Mouse (Mus musculus) heart, postnatal 0 days (tissue): ENCODE measurements around the gene Fbrs. TPM values are rescaled to one million over a fixed set of nuclear protein-coding genes. Genes with fewer than 3 reads are reported as not detected.
"Not testable (repeated sequence)": the region's sequence is repeated elsewhere in the genome, so short reads cannot be mapped to it uniquely, and the experiment has no call there.

ENCODE experiments used
- ATAC-seq: fragments of 200-750 bp; cut with Nextera tagmentation; 2 replicates; pipeline ENCODE4 v1.8.0; 2017; ENCODE audit warnings: low read depth, moderate number of reproducible peaks, moderate library complexity; ENCODE audit not compliant: insufficient read depth
- DNase-seq: peaks from one replicate; pipeline ENCODE4 v3.0.0-alpha.2; 2016; ENCODE audit warnings: low spot score
- H3K27ac ChIP-seq: fragments of 300-500 bp; sonication (generic); 2 replicates; pipeline ENCODE4 v1.5.1; 2014; ENCODE audit warnings: low read depth, mild to moderate bottlenecking
- H3K27me3 ChIP-seq: fragments of 300-500 bp; sonication (generic); 2 replicates; pipeline ENCODE4 v1.6.1; 2014; ENCODE audit warnings: low read length, mixed read lengths; ENCODE audit not compliant: control insufficient read depth, insufficient read depth
- H3K36me3 ChIP-seq: fragments of 300-500 bp; sonication (generic); replicated peaks from 2 replicates; pipeline ENCODE4 v1.6.1; 2014; ENCODE audit warnings: low read length, mixed read lengths; ENCODE audit not compliant: control insufficient read depth, insufficient read depth
- H3K4me1 ChIP-seq: fragments of 300-500 bp; sonication (generic); 2 replicates; pipeline ENCODE4 v1.6.1; 2014; ENCODE audit warnings: antibody characterized with exemption; ENCODE audit not compliant: control insufficient read depth, insufficient read depth
- H3K4me2 ChIP-seq: fragments of 300-500 bp; sonication (generic); 2 replicates; pipeline ENCODE4 v1.6.1; 2014; ENCODE audit warnings: low read depth, mild to moderate bottlenecking, low read length, moderate library complexity
- H3K4me3 ChIP-seq: fragments of 300-500 bp; sonication (generic); 2 replicates; pipeline ENCODE4 v1.5.1; 2014; ENCODE audit warnings: low read depth, low read length
- H3K9ac ChIP-seq: fragments of 300-500 bp; sonication (generic); replicated peaks from 2 replicates; pipeline ENCODE4 v1.6.1; 2014; ENCODE audit warnings: low read depth, low read length, mixed read lengths
- H3K9me3 ChIP-seq: fragments of 300-500 bp; sonication (generic); replicated peaks from 2 replicates; pipeline ENCODE4 v1.6.1; 2016; ENCODE audit warnings: low read length; ENCODE audit not compliant: control insufficient read depth
- CTCF ChIP-seq: IDR thresholded peaks from 2 replicates; pipeline ENCODE4 v1.5.1; 2016; ENCODE audit warnings: antibody characterized with exemption, control low read depth, low read depth
- EP300 ChIP-seq: IDR thresholded peaks from 2 replicates; pipeline ENCODE4 v1.6.1; 2016; ENCODE audit warnings: antibody characterized with exemption, low read depth
- WGBS: fragments of 180-500 bp; shearing (Covaris S2); extraction: QIAGEN DNeasy Blood & Tissue Kit; methylation state at CpG from one replicate; pipeline ENCODE4 v1.1.7; 2014; 5-methylcytosine and 5-hydroxymethylcytosine counted together
- polyA plus RNA-seq: library from polyadenylated mRNA; unstranded; fragments of >200 nt; fragmentation: Nextera tagmentation; extraction: Ambion mirVana; gene quantifications from 2 replicates; pipeline ENCODE4 v1.2.1, GENCODE M21; 2015
- total RNA-seq: library from RNA; depleted of rRNA; stranded (reverse); fragments of >200 nt; gene quantifications from 2 replicates; pipeline ENCODE4 v1.2.3, GENCODE M21; 2014; ENCODE audit warnings: low replicate concordance

Fbrs gene
- total and polyA plus RNA-seq, 2 experiments from 2014 or later: 5.9 to 19.1 TPM

DNA sequence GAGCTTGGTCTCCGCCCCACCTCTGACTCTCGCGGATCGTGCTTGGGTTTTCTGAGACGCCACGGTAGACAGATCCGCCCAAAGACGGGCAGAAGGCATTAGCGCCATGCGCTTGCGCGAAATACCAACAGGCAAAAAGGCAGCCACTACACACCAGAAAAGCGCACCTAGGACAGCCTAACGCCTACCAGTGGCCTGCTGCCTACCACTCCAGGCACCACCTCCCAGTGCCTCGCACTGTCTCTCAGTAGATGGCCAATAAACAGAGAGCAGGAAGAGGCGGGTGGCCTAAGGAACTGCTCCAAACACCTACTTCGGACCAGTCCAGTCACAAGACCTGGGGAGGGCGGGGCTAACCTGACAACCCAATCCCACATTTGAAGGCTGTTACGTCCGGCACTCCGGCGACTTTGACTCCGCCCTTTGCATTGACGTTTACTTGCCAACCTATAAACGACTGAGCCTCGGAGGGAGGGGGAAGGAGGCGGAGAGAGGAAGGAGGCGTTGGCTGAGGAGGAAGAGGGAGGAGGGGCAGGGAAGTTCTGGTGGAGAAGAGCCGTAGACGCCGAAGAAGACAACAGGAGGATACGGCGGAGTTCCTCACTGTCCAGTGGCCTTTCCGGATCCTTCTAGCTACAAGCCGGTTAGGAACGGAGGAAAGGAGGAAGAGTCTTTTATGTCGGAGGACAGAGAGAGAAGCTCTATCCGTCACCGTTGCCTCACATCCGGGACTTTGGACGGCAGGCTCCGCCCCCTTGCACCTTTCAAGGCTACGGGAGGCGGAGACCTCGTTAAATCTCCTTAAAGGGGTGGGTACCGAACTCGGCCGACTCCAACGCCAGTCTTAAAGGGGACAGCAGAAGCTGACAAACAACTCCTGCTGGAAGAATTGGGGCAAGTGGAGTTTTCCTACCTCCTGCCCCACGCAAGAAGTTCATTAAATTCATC lies 1.0 kb upstream of the Fbrs start:
- H3K27me3 ChIP-seq: no peaks in the 10 kb centered on the region
- peaks cover 47% of the 10 kb centered on the region for H3K36me3 ChIP-seq
- under 1% methylated on average over 50 of the region's 50 CpGs for WGBS
- H3K27ac ChIP-seq: peak overlapping the region; percentile 97
- H3K4me2 ChIP-seq: peak overlapping the region; percentile 94
- H3K4me3 ChIP-seq: peak overlapping the region; percentile 85
- H3K4me1 ChIP-seq: peaks cover 19% of the 10 kb centered on the region
- peak overlapping the region; percentile 94 for H3K9ac ChIP-seq
- DNase-seq (peak; percentile 100), ATAC-seq (peak; percentile 89)
- no peaks in the 10 kb centered on the region for H3K9me3 ChIP-seq
- TF ChIP-seq EP300 (peak; percentile 6; the same call in 1 of the 2 replicates), CTCF (peak; percentile 24; the same call in 1 of the 2 replicates)

DNA sequence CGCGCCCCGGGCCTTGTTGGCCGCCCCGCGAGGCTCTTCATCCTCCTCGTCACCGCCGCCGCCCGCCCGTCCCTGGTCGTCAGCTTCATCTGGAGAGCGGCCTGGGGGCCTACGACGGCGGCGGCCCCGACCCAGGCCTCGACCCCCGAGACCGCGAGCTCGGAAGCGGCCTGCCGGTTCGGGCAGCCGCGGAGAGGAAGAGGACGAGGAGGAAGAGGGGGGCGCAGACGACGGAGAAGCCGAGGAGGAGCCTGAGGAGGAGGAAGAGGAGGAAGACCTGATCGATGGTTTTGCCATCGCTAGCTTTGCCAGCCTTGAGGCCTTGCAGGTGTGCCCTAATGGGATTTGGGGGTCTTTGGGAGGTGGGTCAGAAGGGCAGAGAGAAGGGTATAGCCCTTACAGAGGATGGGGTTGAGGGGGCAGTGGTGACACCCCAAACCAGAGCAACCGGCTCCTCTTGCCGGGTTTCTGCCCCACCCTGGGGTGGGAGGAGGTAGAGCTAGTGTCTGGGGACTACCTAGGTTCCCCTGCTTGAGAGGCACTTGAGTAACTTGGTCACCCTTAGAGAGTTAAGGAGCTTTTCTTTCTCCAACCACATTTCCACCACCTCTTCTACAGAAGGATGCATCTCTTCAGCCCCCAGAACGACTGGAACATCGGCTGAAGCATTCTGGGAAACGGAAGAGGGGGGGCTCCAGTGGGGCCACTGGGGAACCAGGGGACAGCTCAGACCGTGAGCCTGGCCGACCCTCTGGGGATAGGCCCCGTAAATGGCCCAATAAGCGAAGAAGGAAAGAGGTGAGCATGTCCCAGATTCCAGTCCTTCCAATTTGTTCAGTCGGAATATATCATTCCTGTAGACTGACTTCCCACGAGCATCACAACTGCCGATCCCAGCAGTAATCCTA lies 573 bp downstream of the Fbrs start:
- H3K9ac ChIP-seq: peak overlapping the region; percentile 94
- peak overlapping the region; percentile 94 for H3K4me2 ChIP-seq
- peaks cover 51% of the 10 kb centered on the region for H3K36me3 ChIP-seq
- peak overlapping the region; percentile 97 for H3K27ac ChIP-seq
- no peak for ATAC-seq
- peaks cover 19% of the 10 kb centered on the region for H3K4me1 ChIP-seq
- DNase-seq: peak; percentile 11
- H3K4me3 ChIP-seq: peak overlapping the region; percentile 85
- TF ChIP-seq EP300 (no peak), CTCF (no peak)
- H3K27me3 ChIP-seq: no peaks in the 10 kb centered on the region
- H3K9me3 ChIP-seq: no peaks in the 10 kb centered on the region
- 2% methylated on average over 45 of the region's 48 CpGs for WGBS

DNA sequence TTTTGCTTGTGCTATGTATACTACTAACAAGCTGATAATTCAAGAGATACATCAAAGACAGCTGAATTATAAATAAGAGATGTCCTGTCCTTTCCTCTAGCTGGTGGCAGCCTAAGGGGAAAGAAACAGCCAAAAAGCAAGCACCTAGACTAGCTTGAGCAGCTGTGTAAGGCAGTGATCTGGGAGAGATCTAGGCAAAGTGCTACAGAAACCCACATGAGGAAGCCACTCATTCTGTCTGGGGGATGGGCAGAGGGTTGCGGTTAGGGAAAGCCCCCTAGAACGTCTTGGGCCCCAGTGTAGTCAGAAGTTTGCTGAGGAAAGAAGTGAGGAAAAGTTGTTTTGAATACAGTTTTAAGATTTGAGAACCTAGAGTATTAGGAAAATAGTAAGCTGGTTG lies 1.3 kb downstream of the Fbrs start:
- TF ChIP-seq EP300: no peak
- TF ChIP-seq CTCF: no peak
- DNase-seq (no peak), ATAC-seq (no peak)
- Histone ChIP-seq H3K4me2 (peak overlapping the region; percentile 94), H3K27ac (peak overlapping the region; percentile 97; the same call in 1 of the 2 replicates), H3K36me3 (peaks cover 51% of the 10 kb centered on the region), H3K9me3 (no peaks in the 10 kb centered on the region), H3K4me3 (peak overlapping the region; percentile 85), H3K27me3 (no peaks in the 10 kb centered on the region), H3K9ac (peak overlapping the region; percentile 94; the same call in 1 of the 2 replicates), H3K4me1 (peaks cover 19% of the 10 kb centered on the region)
- 43% methylated on average over 2 of the region's 2 CpGs for WGBS

DNA sequence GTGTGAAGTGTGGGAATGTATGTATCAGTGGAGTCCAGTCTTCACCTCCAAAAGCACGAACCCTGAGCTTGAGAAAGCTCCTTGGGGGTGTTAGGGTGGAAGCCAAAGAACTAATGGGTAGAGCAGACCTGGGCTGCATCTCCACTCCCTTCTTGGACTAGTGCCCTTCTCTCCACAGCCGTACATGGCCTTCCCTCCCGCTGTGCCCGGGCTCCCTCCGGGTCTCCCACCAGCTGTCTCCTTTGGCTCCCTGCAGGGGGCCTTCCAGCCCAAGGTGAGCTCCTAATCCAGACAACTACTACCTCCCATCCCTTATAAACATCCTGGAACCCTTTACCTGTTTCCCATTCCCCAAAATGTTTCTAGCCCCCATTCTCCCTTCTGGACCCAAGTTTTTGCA lies 6.4 kb downstream of the Fbrs start:
- no peaks in the 10 kb centered on the region for H3K27me3 ChIP-seq
- H3K4me1 ChIP-seq: peaks cover 6% of the 10 kb centered on the region; the same call in 1 of the 2 replicates
- WGBS: 85% methylated on average over 5 of the region's 5 CpGs
- DNase-seq (no peak), ATAC-seq (no peak)
- H3K9me3 ChIP-seq: no peaks in the 10 kb centered on the region
- TF ChIP-seq EP300 (no peak), CTCF (no peak)
- H3K4me3 ChIP-seq: no peak overlapping the region
- H3K36me3 ChIP-seq: peaks cover 80% of the 10 kb centered on the region
- no peak overlapping the region for H3K4me2 ChIP-seq
- no peak overlapping the region for H3K27ac ChIP-seq
- no peak overlapping the region for H3K9ac ChIP-seq

DNA sequence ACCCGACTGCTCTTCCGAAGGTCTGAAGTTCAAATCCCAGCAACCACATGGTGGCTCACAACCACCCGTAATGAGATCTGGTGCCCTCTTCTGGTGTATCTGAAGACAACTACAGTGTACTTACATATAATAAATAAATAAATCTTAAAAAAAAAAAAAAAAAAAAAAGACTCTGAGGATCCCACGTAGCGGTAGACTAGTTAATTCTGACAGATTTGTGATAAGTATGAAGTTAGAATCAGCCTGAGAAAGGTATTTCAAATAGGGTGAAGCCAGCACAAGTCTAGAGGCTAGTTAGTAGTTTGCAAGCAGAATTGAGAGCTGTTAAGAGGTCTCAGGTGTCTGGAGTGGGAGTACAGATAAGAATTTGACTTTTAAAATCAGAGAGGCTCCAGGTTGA lies 9.4 kb downstream of the Fbrs start:
- H3K9me3 ChIP-seq, H3K27ac ChIP-seq, H3K4me1 ChIP-seq, ATAC-seq, H3K4me3 ChIP-seq, H3K9ac ChIP-seq, DNase-seq, H3K4me2 ChIP-seq, H3K27me3 ChIP-seq: not testable (repeated sequence)
- WGBS: 82% methylated on average over 4 of the region's 5 CpGs
- H3K36me3 ChIP-seq: peaks cover 88% of the 10 kb centered on the region
